Mouse (Mus musculus) liver, adult 2 months (tissue): ENCODE measurements at regions not wholly inside any gene's neighbourhood (a gene's known extent, or its start where the extent isn't known, plus 50 kb on each side); places are given as distances from the start of the nearest gene placed in this dataset.

Source experiments
- CTCF ChIP-seq: fragments of 200-500 bp; IDR thresholded peaks from 2 replicates; pipeline ENCODE4 v1.5.1; 2011; ENCODE audit warnings: low read depth, low read length, control low read depth
- POLR2A ChIP-seq: fragments of 200-500 bp; IDR thresholded peaks from 2 replicates; pipeline ENCODE4 v1.6.1; 2011; ENCODE audit warnings: low read length, control low read depth; ENCODE audit not compliant: insufficient read depth; ENCODE audit errors: extremely low read depth

DNA sequence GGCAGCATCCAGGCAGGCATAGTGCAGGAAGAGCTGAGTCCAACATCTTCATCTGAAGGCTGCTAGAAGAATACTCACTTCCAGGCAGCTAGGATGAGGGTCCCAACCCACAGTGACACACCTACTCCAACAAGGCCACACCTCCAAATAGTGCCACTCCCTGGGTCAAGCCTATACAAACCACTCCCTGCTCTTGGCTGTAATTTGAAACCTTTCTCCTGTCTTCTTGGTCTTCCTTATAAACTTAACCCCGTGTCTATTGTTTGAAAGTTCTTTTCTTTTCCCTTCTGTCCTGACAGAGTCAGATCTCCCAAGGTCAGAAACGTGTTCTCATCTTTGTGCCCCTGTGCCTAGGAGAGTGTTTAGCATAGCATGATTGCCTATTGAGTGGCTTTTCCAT, 311.2 kb downstream of the Adgrl2 start:
- no peak for TF ChIP-seq CTCF
- TF ChIP-seq POLR2A: no peak
